Mouse (Mus musculus): ENCODE results near the gene Abca1.

Abca1 gene

GRCm38 (mm10) chr4:53118643-53119042, 41.1 kb downstream of the Abca1 start:
- no peak for TF ChIP-seq GATA4 (IDR thresholded peaks at IDR 0.05; ENCODE audit: insufficient replicate concordance, low read length)

- no peak for TF ChIP-seq GATA4 (IDR thresholded peaks at IDR 0.05; ENCODE audit: insufficient replicate concordance, low read length)
Measured at GRCm38 (mm10) chr4:53117610-53118009, 42.1 kb downstream of the Abca1 start.

- peak; percentile 24; the same call in 1 of the 2 replicates for TF ChIP-seq GATA4 (IDR thresholded peaks at IDR 0.05; ENCODE audit: insufficient replicate concordance, low read length)
Measured at GRCm38 (mm10) chr4:53117076-53117475, 42.6 kb downstream of the Abca1 start.

GRCm38 (mm10) chr4:53115866-53116265, 43.8 kb downstream of the Abca1 start:
- TF ChIP-seq GATA4 (IDR thresholded peaks at IDR 0.05; ENCODE audit: insufficient replicate concordance, low read length) = no peak

- no peak for TF ChIP-seq GATA4 (IDR thresholded peaks at IDR 0.05; ENCODE audit: insufficient replicate concordance, low read length)
Measured at GRCm38 (mm10) chr4:53115410-53115809, 44.3 kb downstream of the Abca1 start.

- TF ChIP-seq GATA4 (IDR thresholded peaks at IDR 0.05; ENCODE audit: insufficient replicate concordance, low read length) = no peak
Measured at GRCm38 (mm10) chr4:53111919-53112355, 47.8 kb downstream of the Abca1 start.

- TF ChIP-seq GATA4 (IDR thresholded peaks at IDR 0.05; ENCODE audit: insufficient replicate concordance, low read length) = no peak
Measured at GRCm38 (mm10) chr4:53110356-53110755, 49.3 kb downstream of the Abca1 start.

GRCm38 (mm10) chr4:53109381-53109928, 50.2 kb downstream of the Abca1 start:
- TF ChIP-seq GATA4 (IDR thresholded peaks at IDR 0.05; ENCODE audit: insufficient replicate concordance, low read length) = no peak

GRCm38 (mm10) chr4:53108194-53108593, 51.5 kb downstream of the Abca1 start:
- no peak for TF ChIP-seq GATA4 (IDR thresholded peaks at IDR 0.05; ENCODE audit: insufficient replicate concordance, low read length)

GRCm38 (mm10) chr4:53106732-53107131, 53.0 kb downstream of the Abca1 start:
- no peak for TF ChIP-seq GATA4 (IDR thresholded peaks at IDR 0.05; ENCODE audit: insufficient replicate concordance, low read length)

- no peak for TF ChIP-seq GATA4 (IDR thresholded peaks at IDR 0.05; ENCODE audit: insufficient replicate concordance, low read length)
Measured at GRCm38 (mm10) chr4:53106071-53106470, 53.6 kb downstream of the Abca1 start.

GRCm38 (mm10) chr4:53104634-53105033, 55.1 kb downstream of the Abca1 start:
- TF ChIP-seq GATA4 (IDR thresholded peaks at IDR 0.05; ENCODE audit: insufficient replicate concordance, low read length) = no peak

GRCm38 (mm10) chr4:53102529-53102928, 57.2 kb downstream of the Abca1 start:
- TF ChIP-seq GATA4 (IDR thresholded peaks at IDR 0.05; ENCODE audit: insufficient replicate concordance, low read length) = no peak

GRCm38 (mm10) chr4:53101306-53101705, 58.4 kb downstream of the Abca1 start:
- no peak for TF ChIP-seq GATA4 (IDR thresholded peaks at IDR 0.05; ENCODE audit: insufficient replicate concordance, low read length)

GRCm38 (mm10) chr4:53100492-53100891, 59.2 kb downstream of the Abca1 start:
- no peak for TF ChIP-seq GATA4 (IDR thresholded peaks at IDR 0.05; ENCODE audit: insufficient replicate concordance, low read length)

GRCm38 (mm10) chr4:53094850-53095249, 64.8 kb downstream of the Abca1 start:
- TF ChIP-seq GATA4 (IDR thresholded peaks at IDR 0.05; ENCODE audit: insufficient replicate concordance, low read length) = no peak

GRCm38 (mm10) chr4:53094331-53094730, 65.4 kb downstream of the Abca1 start:
- TF ChIP-seq GATA4 (IDR thresholded peaks at IDR 0.05; ENCODE audit: insufficient replicate concordance, low read length) = no peak

Measured in liver, adult (tissue).